12 mouse cellular contexts compared by ENCODE assay signal in the genomic region with DNA sequence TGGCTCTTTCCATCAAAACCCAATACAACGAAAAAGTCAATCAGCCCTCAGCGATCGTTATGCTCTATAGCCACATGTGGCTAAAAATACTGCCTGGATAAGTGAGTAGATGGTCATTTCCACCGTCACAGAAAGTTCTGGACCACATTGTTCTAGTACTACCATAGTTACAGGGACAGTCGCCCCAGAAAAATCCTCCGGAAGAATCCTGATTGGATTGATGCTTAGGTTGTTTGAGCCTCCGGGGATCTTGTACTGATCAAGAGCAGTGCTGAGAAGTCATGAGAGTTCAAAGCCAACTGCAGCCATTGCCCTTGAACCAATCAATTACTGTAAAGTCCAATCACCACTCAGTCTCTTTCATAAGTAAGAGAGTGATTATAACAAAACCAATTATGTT. TPM values are rescaled to one million over a fixed set of nuclear protein-coding genes. Genes with fewer than 3 reads are reported as not detected.
A peak's percentile ranks its signal among the peaks of the same experiment; 100 is the strongest.
DNase-seq lines count a peak whose midpoint lies in the region; ATAC-seq and TF ChIP-seq lines count a peak whose summit lies in the region.
"Had no signal": no experiment of that assay in that cellular context is flagged by ENCODE, and none has a peak within 500 bp of the region (broad histone marks: within the 10 kb centered on the region; RNA-seq: fewer than 3 reads in every experiment).

No protein-coding gene starts in this region.

- peak overlapping the region; percentile 42 for H3K4me2 ChIP-seq in heart, embryonic 15.5 days
- peak overlapping the region; percentile 4; the same call in 1 of the 2 replicates for H3K4me2 ChIP-seq in hindbrain, postnatal 0 days (ENCODE audit: low read depth, low read length)

- H3K4me1 ChIP-seq in heart, embryonic 15.5 days (replicated peaks), result peaks cover 7% of the 10 kb centered on the region
- H3K4me1 ChIP-seq in hindbrain, postnatal 0 days (ENCODE audit: insufficient read depth, low read length), result peaks cover 17% of the 10 kb centered on the region

- WGBS in heart, embryonic 15.5 days, result 38% methylated on average over 7 of the region's 7 CpGs
- WGBS in hindbrain, postnatal 0 days, result 28% methylated on average over 7 of the region's 7 CpGs

- intact Hi-C loops in left cerebral cortex, postnatal 14 days (cut with DNase I), result no loop called here

- H3K9me3 ChIP-seq in heart, embryonic 15.5 days (replicated peaks), result no peaks in the 10 kb centered on the region
- H3K9me3 ChIP-seq in hindbrain, postnatal 0 days (ENCODE audit: low read length), result no peaks in the 10 kb centered on the region

- peaks cover 6% of the 10 kb centered on the region; the same call in 1 of the 2 replicates for H3K27me3 ChIP-seq in heart, embryonic 15.5 days
- 0 out of 2 replicates have a peak, but pooled peaks cover 3% of the 10 kb centered on the region for H3K27me3 ChIP-seq in hindbrain, postnatal 0 days (ENCODE audit: insufficient read depth, low read length)

- no peak for TF ChIP-seq CTCF in hindbrain, postnatal 0 days (IDR thresholded peaks at IDR 0.05; ENCODE audit: low read depth)

- no peak for DNase-seq in heart, adult 11 months
- DNase-seq in retina, embryonic 14.5 days (ENCODE audit: low spot score), result peak; percentile 29
- DNase-seq in retina, postnatal 1 day, result no peak
- no peak for DNase-seq in hindbrain, postnatal 0 days (ENCODE audit: low spot score)
- DNase-seq in T-cell, adult 2 months (ENCODE audit: low spot score), result no peak
- DNase-seq in left cerebral cortex, postnatal 14 days (ENCODE audit: low spot score in 2 of 2), result no peak
- no peak for DNase-seq in B cell, adult 2 months
- DNase-seq: kidney, adult 11 months; lung, postnatal 36 days had no signal

- ATAC-seq in heart, embryonic 15.5 days (replicated peaks; ENCODE audit: insufficient number of reproducible peaks, insufficient read depth, low FRiP score, low read depth), result no peak
- ATAC-seq in hindbrain, postnatal 0 days, result no peak

- no peak overlapping the region for H3K27ac ChIP-seq in heart, embryonic 15.5 days
- no peak overlapping the region for H3K27ac ChIP-seq in hindbrain, postnatal 0 days
- H3K27ac ChIP-seq: left cerebral cortex, adult 2 months had no signal

- no peak overlapping the region for H3K9ac ChIP-seq in heart, embryonic 15.5 days
- H3K9ac ChIP-seq in hindbrain, postnatal 0 days (replicated peaks; ENCODE audit: low read length), result no peak overlapping the region

- H3K36me3 ChIP-seq in heart, embryonic 15.5 days, result no peaks in the 10 kb centered on the region
- H3K36me3 ChIP-seq in hindbrain, postnatal 0 days (ENCODE audit: insufficient read depth, low read length), result no peaks in the 10 kb centered on the region

- H3K4me3 ChIP-seq in heart, embryonic 15.5 days, result 0 out of 2 replicates have a peak overlapping the region, but pooled peaks have one; percentile 3
- no peak overlapping the region for H3K4me3 ChIP-seq in hindbrain, postnatal 0 days (ENCODE audit: low read length)
- H3K4me3 ChIP-seq: left cerebral cortex, adult 2 months had no signal

RNA-seq across cellular contexts. Expression of a gene that starts 56.0 kb away (rescaled TPM):
- polyA plus RNA-seq in heart, embryonic 15.5 days (2015; fragmentation: Nextera tagmentation; extraction: Ambion mirVana), result 0.05 and 0.18 TPM in 2 replicates
- total RNA-seq in hindbrain, postnatal 0 days (2014; rRNA removed), result 88.7 and 136 TPM in 2 replicates
- polyA plus RNA-seq in hindbrain, postnatal 0 days (2015; fragmentation: Nextera tagmentation; extraction: Ambion mirVana), result 68.7 and 82.3 TPM in 2 replicates
- 1 to 10 TPM; 5.2 to 8.1 TPM for total RNA-seq in left cerebral cortex, postnatal 14 days (2021)
- total RNA-seq: common myeloid progenitor, adult 5-6 weeks had no signal
